Mouse (Mus musculus) inflammation-experienced regulatory T-cells, adult 16 weeks (primary cell): ENCODE measurements around the gene Dynlt1a. TPM values are rescaled to one million over a fixed set of nuclear protein-coding genes. Genes with fewer than 3 reads are reported as not detected.

ENCODE experiments used
- polyA plus RNA-seq: library from polyadenylated mRNA; unstranded; fragments of 100-300 nt; shearing (Covaris generic); gene quantifications from one replicate; pipeline ENCODE4 v1.2.1, GENCODE M21; 2017

The Dynlt1a gene
- polyA plus RNA-seq = 14.0 TPM

GRCm38 (mm10) chr17:6317339-6317985 lies at the start of gene Dynlt1a:
Gene Dynlt1a, minus strand, starts transcription at chr17:6317500.

GRCm38 (mm10) chr17:6256400-6257069 lies 60.8 kb downstream of the Dynlt1a start, which contains the start of gene Tmem181a:
Gene Tmem181a, plus strand, starts transcription at chr17:6256860.

Other genes starting within 250 kb of the Dynlt1a start
- 3.1 TPM for gene Serac1, start 237.8 kb downstream of the Dynlt1a start, polyA plus RNA-seq
- 87.8 TPM for gene Gtf2h5, start 237.7 kb downstream of the Dynlt1a start, polyA plus RNA-seq
- 68.1 TPM for gene Tulp4, start 211.1 kb downstream of the Dynlt1a start, polyA plus RNA-seq
- gene Tmem181a, start 60.6 kb downstream of the Dynlt1a start, polyA plus RNA-seq = 24.0 TPM
- gene Dynlt1b, start 112.6 kb upstream of the Dynlt1a start, polyA plus RNA-seq = 132 TPM